Mouse (Mus musculus) urinary bladder, postnatal 4 days (tissue): ENCODE data around the gene Atg4a.

Experiments used
- DNase-seq, 2 experiments: peaks; one replicate each; pipeline ENCODE4 v3.0.0; 2021 to 2022; ENCODE audit warnings: low spot score in 2 of 2

Gene Atg4a

DNA sequence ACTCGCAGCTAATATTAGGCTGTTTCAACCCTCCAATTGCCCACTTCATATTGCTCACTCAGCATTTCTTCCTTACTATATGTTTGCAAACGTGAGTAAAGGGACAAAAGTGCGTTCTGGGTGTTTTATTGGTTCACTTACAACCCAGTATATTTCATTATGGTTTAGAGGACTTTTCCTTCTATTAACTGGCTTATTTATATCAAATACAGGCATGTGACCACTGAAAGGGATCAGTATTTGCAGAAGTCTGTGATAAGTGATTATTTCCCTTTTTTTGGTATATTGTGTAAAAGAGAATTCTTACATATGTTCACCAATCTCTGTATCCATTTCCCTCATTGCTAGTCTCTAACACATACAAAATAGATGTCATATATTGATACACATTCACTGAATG is 203.7 kb downstream of the Atg4a start:
- no peak for DNase-seq

DNA sequence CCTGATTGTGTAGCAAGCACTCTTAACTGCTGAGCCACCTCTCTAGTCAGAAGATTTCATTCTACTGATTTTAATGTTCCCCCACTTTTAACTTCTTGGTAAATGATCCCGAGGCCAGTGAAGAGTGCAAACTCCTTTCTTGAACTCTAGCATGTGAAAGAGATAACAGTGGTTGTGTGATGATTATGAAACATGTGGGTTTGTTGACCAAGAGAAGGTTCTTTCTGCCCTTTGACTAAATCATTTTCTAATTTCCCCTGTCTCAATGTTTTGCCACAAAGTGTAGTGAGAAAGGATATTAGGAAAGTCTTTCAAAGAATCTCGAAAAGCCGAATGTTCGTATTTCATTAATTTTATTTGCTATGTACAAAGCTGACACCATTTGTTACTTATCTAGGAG is 208.4 kb downstream of the Atg4a start:
- DNase-seq: no peak

DNA sequence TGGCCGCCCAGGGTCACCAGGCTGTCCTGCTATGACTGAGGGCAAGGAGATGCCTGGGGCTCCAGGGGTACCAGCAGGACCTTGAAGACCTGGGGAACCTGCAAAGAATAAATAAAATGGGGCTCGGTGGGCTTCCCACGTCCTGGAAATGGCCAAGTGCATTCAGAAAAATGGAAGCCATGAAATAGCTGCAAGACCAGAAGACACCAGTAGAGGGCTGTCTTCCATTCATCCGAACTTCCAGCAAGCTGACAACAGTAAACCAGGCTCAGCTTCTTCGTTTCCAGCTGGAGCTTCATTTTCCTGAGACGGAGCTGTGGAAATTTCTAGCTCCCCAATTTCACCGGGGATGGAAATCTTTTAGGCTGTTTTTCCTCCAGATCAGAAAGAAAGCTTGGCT is 218.6 kb downstream of the Atg4a start:
- no peak for DNase-seq

DNA sequence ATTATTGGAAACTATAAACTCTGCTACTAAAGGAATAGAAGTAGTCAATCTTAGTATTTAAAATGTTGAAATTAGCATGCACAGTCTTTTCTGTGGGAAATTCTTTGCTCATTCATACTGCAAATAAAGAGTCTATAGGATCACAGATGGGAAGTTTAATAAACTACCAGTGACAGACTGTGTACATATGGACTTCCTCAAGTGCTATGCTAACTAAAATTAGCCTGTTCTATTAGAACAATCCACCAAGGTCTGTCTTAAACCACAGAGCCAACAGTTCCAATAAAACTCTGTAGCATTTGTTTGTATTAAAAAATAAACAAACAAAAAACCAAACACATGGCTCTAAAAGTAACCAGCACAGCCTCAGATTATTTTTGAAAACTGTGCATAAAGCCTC is 238.3 kb downstream of the Atg4a start:
- DNase-seq: no peak

DNA sequence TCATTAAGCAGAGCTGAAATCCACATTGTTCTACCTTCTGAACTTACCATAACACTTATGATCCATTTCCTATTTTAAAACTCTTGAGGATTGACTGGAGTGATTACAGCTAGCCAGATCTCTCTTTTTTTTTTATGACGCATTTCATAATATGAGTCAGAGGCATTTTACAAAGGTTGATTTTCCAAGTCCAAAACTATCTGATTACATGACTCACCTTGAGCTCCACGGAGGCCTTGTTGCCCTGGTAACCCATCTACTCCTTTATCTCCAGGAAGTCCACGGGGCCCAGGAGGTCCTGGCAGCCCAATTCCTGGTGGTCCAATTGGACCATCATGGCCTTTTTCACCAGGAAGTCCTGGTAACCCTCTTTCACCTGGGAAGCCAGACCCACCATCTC is 242.3 kb downstream of the Atg4a start:
- no peak for DNase-seq

DNA sequence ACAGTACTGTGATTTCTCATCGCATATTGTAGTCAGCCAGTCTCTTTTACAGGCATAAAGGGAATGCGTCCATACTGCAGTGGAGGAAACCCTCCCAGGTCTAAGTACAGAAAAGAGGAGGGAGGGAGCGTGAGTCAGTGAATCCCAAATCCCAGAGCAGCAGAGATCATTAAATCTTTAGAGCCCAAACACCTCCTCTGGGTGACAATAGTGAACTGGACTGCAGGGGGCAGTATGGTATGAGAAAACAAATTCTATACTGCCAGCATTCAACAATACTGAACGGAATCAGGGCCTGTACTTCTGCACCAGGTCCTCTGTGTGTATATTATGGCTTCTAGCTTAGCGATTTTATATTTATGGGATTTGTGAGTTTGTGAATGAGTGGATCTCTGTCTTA is 256.1 kb downstream of the Atg4a start:
- no peak for DNase-seq
